In the genomic region with DNA sequence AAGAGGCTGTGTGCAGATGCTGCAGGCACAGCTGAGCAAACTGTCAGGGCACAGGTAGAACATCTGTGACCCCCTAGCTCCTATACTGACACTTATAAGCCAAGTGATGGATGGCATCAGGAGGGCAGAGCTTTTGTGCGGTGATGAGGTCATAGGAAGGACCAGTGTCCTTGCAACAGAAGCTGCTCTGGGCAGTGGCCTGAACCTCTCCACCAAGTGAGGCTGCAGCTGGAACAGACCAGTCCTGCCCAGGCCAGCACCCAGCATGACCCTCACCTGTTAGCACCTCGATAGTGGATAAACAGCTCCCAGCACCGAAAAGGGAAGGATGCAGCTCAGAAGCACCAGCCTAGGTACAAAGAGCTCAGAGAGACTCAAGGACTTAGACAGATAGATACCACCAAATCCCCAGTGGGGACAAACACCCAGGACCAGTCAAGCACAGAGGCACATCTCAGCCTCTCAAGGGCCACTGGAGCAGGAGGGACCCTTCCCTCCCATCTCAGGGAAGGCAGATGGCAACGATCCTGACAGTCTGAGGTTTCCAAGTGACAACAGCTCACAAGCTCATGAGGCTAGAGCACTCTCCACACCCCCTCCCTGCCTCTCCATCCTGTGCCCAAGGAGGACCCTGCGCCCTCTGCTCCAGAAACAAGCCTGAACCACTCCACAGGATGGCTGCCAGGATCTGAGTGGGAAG, we compare ENCODE assay signal across 8 mouse cellular contexts. TPM values are rescaled to one million over a fixed set of nuclear protein-coding genes. Genes with fewer than 3 reads are reported as not detected.
DNase-seq lines count a peak whose midpoint lies in the region; ATAC-seq and TF ChIP-seq lines count a peak whose summit lies in the region.

No protein-coding gene starts in this region.

- H3K36me3 ChIP-seq in heart, embryonic 11.5 days (ENCODE audit: control insufficient read depth, insufficient read depth, low read length), result no peaks in the 10 kb centered on the region
- H3K36me3 ChIP-seq in lung, embryonic 16.5 days (ENCODE audit: control insufficient read depth, insufficient read depth, low read length), result no peaks in the 10 kb centered on the region
- H3K36me3 ChIP-seq in hindbrain, postnatal 0 days (ENCODE audit: insufficient read depth, low read length), result no peaks in the 10 kb centered on the region
- H3K36me3 ChIP-seq in stomach, embryonic 15.5 days, result no peaks in the 10 kb centered on the region

- no peak overlapping the region for H3K4me2 ChIP-seq in heart, embryonic 11.5 days
- no peak overlapping the region for H3K4me2 ChIP-seq in lung, embryonic 16.5 days (ENCODE audit: low read depth, low read length)
- H3K4me2 ChIP-seq in hindbrain, postnatal 0 days (ENCODE audit: low read depth, low read length), result no peak overlapping the region
- H3K4me2 ChIP-seq in stomach, embryonic 15.5 days, result no peak overlapping the region

- no peaks in the 10 kb centered on the region for H3K27me3 ChIP-seq in heart, embryonic 11.5 days (ENCODE audit: control insufficient read depth, insufficient read depth, low read length)
- H3K27me3 ChIP-seq in lung, embryonic 16.5 days (ENCODE audit: control insufficient read depth, insufficient read depth, low read depth, low read length), result no peaks in the 10 kb centered on the region
- no peaks in the 10 kb centered on the region for H3K27me3 ChIP-seq in hindbrain, postnatal 0 days (ENCODE audit: insufficient read depth, low read length)
- no peaks in the 10 kb centered on the region for H3K27me3 ChIP-seq in stomach, embryonic 15.5 days (replicated peaks)

- 0 out of 2 replicates have a peak overlapping the region, but pooled peaks have one; percentile 3 for H3K27ac ChIP-seq in heart, embryonic 11.5 days (ENCODE audit: low read depth, low read length)
- peak overlapping the region; percentile 31 for H3K27ac ChIP-seq in lung, embryonic 16.5 days (ENCODE audit: low read length)
- peak overlapping the region; percentile 64; the same call in 1 of the 2 replicates for H3K27ac ChIP-seq in hindbrain, postnatal 0 days
- H3K27ac ChIP-seq in stomach, embryonic 15.5 days, result peak overlapping the region; percentile 6

- 0 out of 2 replicates have a peak overlapping the region, but pooled peaks have one; percentile 17 for H3K9ac ChIP-seq in heart, embryonic 11.5 days (ENCODE audit: low read depth, low read length)
- H3K9ac ChIP-seq in lung, embryonic 16.5 days (ENCODE audit: low read length), result no peak overlapping the region
- no peak overlapping the region; the same call in 1 of the 2 replicates for H3K9ac ChIP-seq in hindbrain, postnatal 0 days (replicated peaks; ENCODE audit: low read length)
- H3K9ac ChIP-seq in stomach, embryonic 15.5 days, result no peak overlapping the region

- intact Hi-C loops in heart, postnatal 14 days (cut with DNase I), result no loop called here

- no peaks in the 10 kb centered on the region for H3K9me3 ChIP-seq in heart, embryonic 11.5 days (replicated peaks; ENCODE audit: control insufficient read depth, low read length)
- H3K9me3 ChIP-seq in lung, embryonic 16.5 days (ENCODE audit: control insufficient read depth, low read length), result no peaks in the 10 kb centered on the region
- no peaks in the 10 kb centered on the region for H3K9me3 ChIP-seq in hindbrain, postnatal 0 days (ENCODE audit: low read length)
- H3K9me3 ChIP-seq in stomach, embryonic 15.5 days, result no peaks in the 10 kb centered on the region

- WGBS in heart, embryonic 11.5 days (ENCODE audit: insufficient replicate concordance), result 50% methylated on average over 5 of the region's 5 CpGs
- WGBS in lung, embryonic 16.5 days, result 41% methylated on average over 5 of the region's 5 CpGs
- 46% methylated on average over 5 of the region's 5 CpGs for WGBS in hindbrain, postnatal 0 days
- 50% methylated on average over 5 of the region's 5 CpGs for WGBS in stomach, embryonic 15.5 days

- no peak for DNase-seq in heart, postnatal 14 days
- no peak for DNase-seq in lung, postnatal 36 days
- peak; percentile 51 for DNase-seq in hindbrain, postnatal 0 days (ENCODE audit: low spot score)
- no peak for DNase-seq in ovary, postnatal 14 days (ENCODE audit: low spot score)
- no peak for DNase-seq in right cerebral cortex, adult 2 months (ENCODE audit: low spot score in 2 of 2)

- no peak for TF ChIP-seq CTCF in hindbrain, postnatal 0 days (IDR thresholded peaks at IDR 0.05; ENCODE audit: low read depth)

- no peak for ATAC-seq in heart, embryonic 11.5 days (replicated peaks; ENCODE audit: insufficient number of reproducible peaks, low FRiP score, low TSS enrichment)
- ATAC-seq in lung, embryonic 16.5 days (ENCODE audit: low read depth), result no peak
- no peak for ATAC-seq in hindbrain, postnatal 0 days
- no peak for ATAC-seq in stomach, embryonic 15.5 days (ENCODE audit: insufficient read depth, low FRiP score, low read depth)

- H3K4me3 ChIP-seq in heart, embryonic 11.5 days (ENCODE audit: low read depth, low read length), result no peak overlapping the region
- no peak overlapping the region for H3K4me3 ChIP-seq in lung, embryonic 16.5 days (ENCODE audit: low read length)
- no peak overlapping the region for H3K4me3 ChIP-seq in hindbrain, postnatal 0 days (ENCODE audit: low read length)
- no peak overlapping the region for H3K4me3 ChIP-seq in stomach, embryonic 15.5 days (replicated peaks)

- H3K4me1 ChIP-seq in heart, embryonic 11.5 days (ENCODE audit: control insufficient read depth, insufficient read depth, low read length), result peaks cover 83% of the 10 kb centered on the region
- H3K4me1 ChIP-seq in lung, embryonic 16.5 days (replicated peaks; ENCODE audit: control insufficient read depth, insufficient read depth, low read length), result peaks cover 78% of the 10 kb centered on the region
- peaks cover 69% of the 10 kb centered on the region for H3K4me1 ChIP-seq in hindbrain, postnatal 0 days (ENCODE audit: insufficient read depth, low read length)
- H3K4me1 ChIP-seq in stomach, embryonic 15.5 days, result peaks cover 81% of the 10 kb centered on the region

RNA-seq across cellular contexts. Expression of a gene that starts 42.6 kb away (rescaled TPM):
- 14.3 and 18.8 TPM in 2 replicates for polyA plus RNA-seq in heart, embryonic 11.5 days (2014; fragmentation: Nextera tagmentation; extraction: Ambion mirVana)
- 10 to 100 TPM; 89.1 to 98.5 TPM for total RNA-seq in heart, postnatal 14 days (2021)
- 20.3 and 27.3 TPM in 2 replicates for polyA plus RNA-seq in lung, embryonic 16.5 days (2015; fragmentation: Nextera tagmentation; extraction: Ambion mirVana)
- 35.4 and 37.5 TPM in 2 replicates for total RNA-seq in hindbrain, postnatal 0 days (2014; rRNA removed)
- 20.9 and 22.7 TPM in 2 replicates for polyA plus RNA-seq in hindbrain, postnatal 0 days (2015; fragmentation: Nextera tagmentation; extraction: Ambion mirVana)
- polyA plus RNA-seq in stomach, embryonic 15.5 days (2015; fragmentation: Nextera tagmentation; extraction: Ambion mirVana), result 26.7 and 32.5 TPM in 2 replicates

Comparison
In these comparisons a context has a peak if more than half of its experiments do, and no peak if none do; other contexts are left out.
1. H3K27ac ChIP-seq: peak in every context shown above with its lines; median percentile 64 in hindbrain, postnatal 0 days; 31 in lung, embryonic 16.5 days; 6 in stomach, embryonic 15.5 days; 3 in heart, embryonic 11.5 days.